Mouse (Mus musculus): ENCODE results near the gene D630036H23Rik.
A peak's percentile ranks its signal among the peaks of the same experiment; 100 is the strongest.
"Not testable (repeated sequence)": the region's sequence is repeated elsewhere in the genome, so short reads cannot be mapped to it uniquely, and the experiment has no call there.

The D630036H23Rik gene

GRCm38 (mm10) chr12:36381441-36382340, at the start of gene D630036H23Rik, which contains the start of gene Ispd:
TSS of gene D630036H23Rik (minus strand) at chr12:36382181.
TSS of gene Ispd (plus strand) at chr12:36381450.
- DNase-seq (ENCODE audit: extremely low spot score, low read depth, low spot score) = peak; percentile 44

GRCm38 (mm10) chr12:36426163-36427045, 44.4 kb upstream of the D630036H23Rik start:
- no peak for DNase-seq (ENCODE audit: extremely low spot score, low read depth, low spot score)

- no peak for DNase-seq (ENCODE audit: extremely low spot score, low read depth, low spot score)
These were observed 43.3 kb upstream of the D630036H23Rik start for GRCm38 (mm10) chr12:36425258-36425657.

DNA sequence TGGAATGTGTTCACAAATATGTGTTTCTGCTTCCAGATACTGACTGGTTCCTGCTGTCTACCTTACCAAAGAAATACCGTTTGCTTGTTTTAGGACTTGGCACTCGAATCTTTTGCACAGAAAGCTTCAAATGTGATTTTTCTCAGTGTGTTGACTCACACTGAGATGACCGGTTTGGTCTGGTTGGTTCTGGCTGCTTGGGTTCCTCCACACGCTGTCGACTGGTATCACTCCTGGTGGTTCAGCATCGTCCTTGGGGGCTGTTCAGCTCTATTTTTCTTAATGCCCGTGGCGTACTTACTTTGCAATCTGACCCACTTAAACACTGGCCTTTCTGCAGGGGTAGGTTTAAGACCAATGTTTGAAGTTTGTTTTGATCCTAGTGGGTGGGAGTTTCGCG, 41.7 kb upstream of the D630036H23Rik start:
- no peak for DNase-seq (ENCODE audit: extremely low spot score, low read depth, low spot score)

- DNase-seq (ENCODE audit: extremely low spot score, low read depth, low spot score) = no peak
These were observed 13.1 kb upstream of the D630036H23Rik start for GRCm38 (mm10) chr12:36395115-36395514.

GRCm38 (mm10) chr12:36386991-36387390, 5.0 kb upstream of the D630036H23Rik start:
- no peak for DNase-seq (ENCODE audit: extremely low spot score, low read depth, low spot score)

DNA sequence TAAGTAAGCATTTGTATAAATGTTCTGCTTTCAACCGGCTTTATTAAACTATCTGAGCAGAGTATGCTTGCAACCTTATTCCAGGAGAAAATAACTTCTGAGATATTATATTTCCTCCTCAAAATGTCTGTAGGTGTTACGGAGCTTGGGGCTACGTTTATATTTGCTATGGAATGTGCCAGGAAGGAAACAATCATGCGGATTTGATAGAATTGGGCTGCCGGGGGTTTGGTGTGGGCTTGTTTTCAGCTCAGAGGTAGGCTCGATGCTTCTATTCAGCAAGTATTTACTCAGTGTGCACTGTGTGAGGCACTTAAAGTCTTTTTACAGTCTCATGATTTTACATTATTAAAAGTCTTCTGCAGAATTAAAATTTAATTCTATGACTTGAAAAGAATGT, 3.4 kb upstream of the D630036H23Rik start:
- no peak for DNase-seq (ENCODE audit: extremely low spot score, low read depth, low spot score)

DNA sequence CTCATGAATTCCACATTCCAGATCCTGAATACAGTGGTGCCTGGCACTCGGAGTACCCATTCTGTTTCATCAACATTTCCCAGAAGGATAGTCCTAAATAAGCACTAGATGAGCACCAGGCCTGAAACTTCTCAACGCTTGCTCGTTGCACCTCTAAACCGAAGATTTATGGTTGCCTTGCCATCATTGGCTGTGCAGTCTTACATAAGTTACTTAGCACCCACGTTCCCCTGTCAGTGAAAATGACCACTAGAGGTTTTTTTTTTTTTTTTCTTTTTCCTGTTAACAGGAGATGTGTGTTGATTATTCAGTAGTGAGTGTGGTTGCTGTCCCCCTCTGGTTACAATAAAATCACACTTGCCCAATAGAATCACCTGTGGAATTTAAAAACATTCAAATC, 1.2 kb downstream of the D630036H23Rik start:
- DNase-seq (ENCODE audit: extremely low spot score, low read depth, low spot score) = no peak

- DNase-seq (ENCODE audit: extremely low spot score, low read depth, low spot score) = no peak
These were observed 1.7 kb downstream of the D630036H23Rik start for GRCm38 (mm10) chr12:36380254-36380653.

DNA sequence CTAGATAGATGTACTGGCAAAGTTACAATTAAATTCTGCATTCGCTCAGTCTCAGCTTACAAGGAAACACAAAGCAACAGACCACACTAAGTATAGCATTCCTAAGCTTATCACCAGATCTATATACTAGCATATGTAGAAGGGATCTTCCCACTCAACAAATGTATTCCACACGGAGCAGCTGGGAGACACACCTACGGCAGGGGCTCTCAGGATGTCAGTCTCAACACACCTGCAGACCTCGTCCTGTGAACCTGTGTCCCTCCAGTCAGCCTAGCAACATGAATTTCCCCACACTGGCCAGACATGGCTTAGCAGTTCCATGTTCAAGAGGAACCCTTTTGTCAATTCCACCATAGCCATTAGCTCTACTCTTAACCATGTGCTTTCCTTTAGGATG, 5.6 kb downstream of the D630036H23Rik start:
- not testable (repeated sequence) for DNase-seq (ENCODE audit: extremely low spot score, low read depth, low spot score)

GRCm38 (mm10) chr12:36373237-36373998, 8.6 kb downstream of the D630036H23Rik start:
- no peak for DNase-seq (ENCODE audit: extremely low spot score, low read depth, low spot score)

GRCm38 (mm10) chr12:36364013-36364412, 18.0 kb downstream of the D630036H23Rik start:
- no peak for DNase-seq (ENCODE audit: extremely low spot score, low read depth, low spot score)

DNA sequence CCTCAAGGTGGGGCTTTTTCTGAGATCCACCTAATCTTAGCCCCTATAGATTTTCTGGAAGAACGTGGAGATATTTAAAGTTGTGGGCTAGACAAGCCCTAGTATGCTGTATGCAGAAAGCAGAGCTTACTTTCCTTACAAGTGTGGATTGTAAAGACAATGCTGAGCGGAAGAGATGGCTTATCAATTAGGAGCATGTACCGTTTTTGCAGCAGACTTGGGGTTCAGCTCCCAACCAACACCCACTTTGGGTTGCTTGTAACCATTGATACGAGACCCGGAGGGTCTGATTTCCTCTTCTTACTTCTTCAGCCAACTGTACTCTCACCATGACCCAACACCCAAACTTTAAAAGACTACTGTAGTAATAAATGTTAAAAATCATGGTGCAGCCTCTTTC, 21.3 kb downstream of the D630036H23Rik start:
- no peak for DNase-seq (ENCODE audit: extremely low spot score, low read depth, low spot score)

- no peak for DNase-seq (ENCODE audit: extremely low spot score, low read depth, low spot score)
These were observed 21.9 kb downstream of the D630036H23Rik start for GRCm38 (mm10) chr12:36360064-36360463.

DNA sequence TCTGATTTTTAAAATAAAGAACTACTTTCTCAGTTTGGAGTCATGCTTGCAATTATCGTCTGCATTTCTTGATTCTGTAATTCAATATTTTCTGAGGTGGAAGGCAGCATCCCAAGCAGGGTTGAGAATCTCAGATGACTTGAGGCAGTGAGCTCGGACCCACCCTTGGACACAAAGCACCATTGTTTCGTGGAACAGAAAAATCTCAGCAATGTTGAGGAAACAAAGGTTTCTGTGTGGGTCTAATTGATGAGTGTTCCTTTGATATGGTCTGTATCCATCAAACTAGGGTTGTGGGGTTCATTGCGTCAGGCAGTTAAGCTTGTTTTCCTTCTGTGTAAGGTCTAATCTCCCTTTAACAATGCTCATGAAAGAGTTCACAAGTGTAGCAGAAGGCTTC, 37.9 kb downstream of the D630036H23Rik start:
- DNase-seq (ENCODE audit: extremely low spot score, low read depth, low spot score) = no peak

DNA sequence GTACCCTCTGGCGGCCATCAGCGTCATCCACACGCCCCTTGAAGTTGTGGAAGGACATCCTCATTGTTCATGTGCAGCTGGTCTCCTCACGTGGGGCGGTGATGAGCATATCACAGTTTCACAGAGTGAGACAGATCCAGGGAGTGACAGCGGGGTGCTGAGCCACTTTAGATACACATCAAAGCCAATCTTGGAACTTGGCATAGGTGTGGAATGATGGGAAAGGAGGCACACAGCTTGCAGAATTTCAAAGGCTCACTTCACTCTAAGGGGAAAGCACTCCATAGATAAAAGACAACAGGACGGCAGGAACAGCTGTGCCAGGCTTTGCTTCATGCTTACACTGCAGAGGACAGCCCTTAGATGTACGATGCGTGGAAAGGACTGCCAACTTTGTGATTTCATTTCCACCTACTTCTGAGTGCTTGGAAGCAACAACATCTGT, 48.1 kb downstream of the D630036H23Rik start:
- DNase-seq (ENCODE audit: extremely low spot score, low read depth, low spot score) = no peak

DNA sequence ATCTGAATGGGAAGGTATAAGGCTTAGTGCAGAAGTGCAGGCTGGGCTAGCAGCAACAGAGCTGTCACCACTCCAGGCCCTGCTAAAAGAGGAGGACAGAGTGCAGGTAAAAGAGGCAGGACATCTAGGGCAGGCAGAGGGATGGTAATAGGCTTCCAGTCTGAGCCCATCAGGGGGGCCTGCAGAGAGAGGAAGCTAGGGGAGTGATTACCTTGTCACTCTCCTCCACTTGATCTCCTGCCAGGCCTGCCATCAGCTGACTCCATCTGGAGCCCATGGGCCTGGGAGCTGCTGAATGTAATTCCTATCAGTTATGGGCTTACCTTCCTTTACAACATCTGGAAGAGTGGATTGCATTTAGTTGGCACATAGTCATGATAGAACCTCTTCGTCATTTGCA, 49.3 kb downstream of the D630036H23Rik start:
- DNase-seq (ENCODE audit: extremely low spot score, low read depth, low spot score) = no peak
